8 mouse cellular contexts compared by ENCODE assay signal in the genomic region with DNA sequence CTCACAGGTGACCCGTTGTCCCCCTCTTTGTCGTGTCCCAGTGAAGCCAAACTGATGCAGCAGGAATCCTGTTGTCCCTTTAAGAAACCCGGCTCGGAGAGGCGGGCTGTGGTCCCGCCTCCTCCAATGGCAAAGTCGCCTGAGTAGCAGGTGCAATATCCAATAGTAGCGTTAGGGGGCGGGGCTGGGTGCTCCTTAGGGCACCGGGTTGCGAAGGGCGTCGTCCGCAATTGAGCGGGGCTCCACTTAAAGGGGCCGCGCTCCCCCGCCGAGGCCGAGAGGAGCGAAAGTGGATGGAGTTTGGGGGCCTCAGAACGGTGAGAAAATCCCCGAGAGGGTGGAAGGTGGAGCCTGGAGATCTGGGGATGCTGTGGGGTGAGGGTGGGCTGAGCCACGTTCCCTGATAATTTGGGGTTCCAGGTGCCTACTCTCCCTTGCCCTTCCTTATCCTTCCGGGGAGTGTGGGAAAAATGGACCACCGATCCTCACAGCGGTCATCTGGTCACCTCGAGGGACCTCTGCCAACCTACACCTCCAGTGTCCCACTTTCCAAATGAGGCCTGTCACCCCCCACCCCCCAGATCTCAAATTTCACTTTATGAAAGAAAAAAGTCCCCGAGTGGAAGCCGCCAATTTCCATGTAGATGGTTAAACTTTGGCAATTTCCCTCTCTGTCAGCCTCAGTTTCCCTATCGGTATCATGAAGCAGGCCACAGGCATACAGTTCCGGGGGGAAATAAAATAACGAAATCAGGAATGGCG. TPM values are rescaled to one million over a fixed set of nuclear protein-coding genes. Genes with fewer than 3 reads are reported as not detected.
DNase-seq lines count a peak whose midpoint lies in the region; ATAC-seq and TF ChIP-seq lines count a peak whose summit lies in the region.

A gene (plus strand): TSS at position 223 of the 762 bp plus-strand sequence.

- peak within 1 kb of the TSS; percentile 75 for H3K27ac ChIP-seq in hindbrain, embryonic 12.5 days

- no peaks in the 10 kb centered on the region for H3K27me3 ChIP-seq in Patski
- H3K27me3 ChIP-seq in hindbrain, embryonic 12.5 days = peaks cover 16% of the 10 kb centered on the region

- no peak for TF ChIP-seq CTCF in Patski (IDR thresholded peaks at IDR 0.05)

- CTCF ChIA-PET in Patski (lab: Charles Lee) = no interaction called here

- H3K36me3 ChIP-seq in hindbrain, embryonic 12.5 days = no peaks in the 10 kb centered on the region

- in situ Hi-C loops in Patski (cut with MboI; ENCODE audit: low pct_unique_long_range_greater_than_20kb) = no loop called here

- H3K4me3 ChIP-seq in hindbrain, embryonic 12.5 days = peak within 1 kb of the TSS; percentile 47

- peak within 1 kb of the TSS; percentile 44 for H3K9ac ChIP-seq in hindbrain, embryonic 12.5 days

- H3K9me3 ChIP-seq in hindbrain, embryonic 12.5 days (replicated peaks) = 0 out of 2 replicates have a peak, but pooled peaks cover 3% of the 10 kb centered on the region

- peak; percentile 71 for DNase-seq in Patski (ENCODE audit: low read depth, low spot score)
- DNase-seq in cerebellum, postnatal 10 days = peak; percentile 100
- DNase-seq in frontal cortex, postnatal 10 days (ENCODE audit: low spot score in 2 of 2) = peak; percentile 88 to 94
- DNase-seq in layer of hippocampus, postnatal 14 days (ENCODE audit: low spot score in 2 of 2) = peak; percentile 94 to 96
- DNase-seq in lung, postnatal 10 days = peak; percentile 99
- DNase-seq in ovary, postnatal 14 days (ENCODE audit: low spot score) = peak; percentile 97
- DNase-seq in thymus, postnatal 10 days (ENCODE audit: low spot score in 2 of 2) = peak; percentile 95 to 99

- POLR2A ChIA-PET in Patski (lab: Charles Lee) = no interaction called here

- ATAC-seq in Patski = peak; percentile 72
- ATAC-seq in hindbrain, embryonic 12.5 days (ENCODE audit: low FRiP score) = peak; percentile 87

- peak within 1 kb of the TSS; percentile 76 for H3K4me2 ChIP-seq in hindbrain, embryonic 12.5 days (replicated peaks)

- under 1% methylated on average over 34 of the region's 34 CpGs for WGBS in hindbrain, embryonic 12.5 days

- peaks cover 12% of the 10 kb centered on the region for H3K4me1 ChIP-seq in hindbrain, embryonic 12.5 days

RNA-seq across cellular contexts. Expression of the gene that starts here (rescaled TPM):
- polyA plus RNA-seq in Patski (2021) = 19.9 TPM
- 6.9 and 7.7 TPM in 2 replicates for polyA plus RNA-seq in hindbrain, embryonic 12.5 days (2016; fragmentation: Nextera tagmentation; extraction: Ambion mirVana)
- total RNA-seq in layer of hippocampus, postnatal 14 days (2021) = 10 to 100 TPM in 1 of 2 experiments, 1 to 10 TPM in 1; 9.8 to 10.5 TPM

Comparison
In these comparisons a context has a peak if more than half of its experiments do, and no peak if none do; other contexts are left out.
1. Peak in every context shown above with its lines: DNase-seq, ATAC-seq, H3K4me3 ChIP-seq and H3K27ac ChIP-seq.